Mouse (Mus musculus): ENCODE measurements around the gene Tob1.

- TF ChIP-seq CEBPB (IDR thresholded peaks at IDR 0.05; ENCODE audit: low read depth): no peak
- no peak for TF ChIP-seq CTCF (IDR thresholded peaks at IDR 0.05; ENCODE audit: control insufficient read depth, insufficient read depth, insufficient read length)
- TF ChIP-seq MYOG (IDR thresholded peaks at IDR 0.05; ENCODE audit: control insufficient read depth, extremely low read depth, insufficient read length): no peak
Measured at GRCm38 (mm10) chr11:94163005-94163767, 48.1 kb upstream of the Tob1 start.
